Mouse (Mus musculus) megakaryocyte, embryonic 14.5 days (primary cell): ENCODE data around the gene Micu1. TPM values are rescaled to one million over a fixed set of nuclear protein-coding genes. Genes with fewer than 3 reads are reported as not detected.

Experiments
- H3K27me3 ChIP-seq: replicated peaks from 2 replicates; pipeline ENCODE3; 2012; ENCODE audit warnings: inconsistent platforms
- H3K36me3 ChIP-seq: replicated peaks from 2 replicates; pipeline ENCODE3; 2012; ENCODE audit warnings: low read length, inconsistent platforms, mixed read lengths
- H3K4me1 ChIP-seq: 2 replicates; pipeline ENCODE4 v1.6.1; 2012; ENCODE audit warnings: inconsistent platforms
- H3K4me3 ChIP-seq: replicated peaks from 2 replicates; pipeline ENCODE3; 2012; ENCODE audit warnings: moderate library complexity, mild to moderate bottlenecking, inconsistent platforms
- H3K9me3 ChIP-seq: 2 replicates; pipeline ENCODE4 v1.6.1; 2012; ENCODE audit warnings: inconsistent platforms
- FLI1 ChIP-seq: IDR thresholded peaks from 2 replicates; pipeline ENCODE4 v1.6.1; 2012; ENCODE audit warnings: low read length, inconsistent platforms, mixed read lengths
- GATA1 ChIP-seq: IDR thresholded peaks from 3 replicates; pipeline ENCODE4 v1.6.1; 2012; ENCODE audit warnings: mixed read lengths, low read length, inconsistent platforms, borderline replicate concordance
- polyA plus RNA-seq: library from polyadenylated mRNA; stranded (reverse); fragments of >175 nt; gene quantifications from 2 replicates; pipeline ENCODE4 v1.2.3, GENCODE M21; 2012; ENCODE audit warnings: low replicate concordance; ENCODE audit not compliant: insufficient read depth

Micu1 gene
- polyA plus RNA-seq, 1 experiment = 100 TPM

DNA sequence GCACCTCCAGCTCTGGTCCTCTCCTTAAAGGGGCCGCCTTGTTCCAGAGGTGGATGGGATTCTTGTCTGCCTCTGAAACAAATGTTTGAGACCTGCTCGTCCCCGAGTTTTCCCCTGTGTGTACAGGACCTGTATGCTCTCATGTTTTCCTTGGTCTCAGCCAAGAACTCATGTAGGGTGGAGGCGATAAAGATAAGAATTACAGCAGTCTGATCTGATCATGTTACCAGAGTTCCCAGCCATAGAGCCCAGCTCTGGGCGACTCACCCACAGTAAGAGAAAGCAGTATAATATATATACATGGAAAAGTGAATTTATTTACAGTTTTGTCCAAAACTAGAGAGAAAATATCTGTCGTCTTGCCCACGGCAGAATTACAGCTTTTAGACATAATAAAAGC lies 17.7 kb downstream of the Micu1 start:
- H3K27me3 ChIP-seq = no peaks in the 10 kb centered on the region
- peak overlapping the region; percentile 76 for H3K4me3 ChIP-seq
- peaks cover 87% of the 10 kb centered on the region for H3K36me3 ChIP-seq
- H3K4me1 ChIP-seq = peaks cover 94% of the 10 kb centered on the region
- TF ChIP-seq GATA1 (no peak), FLI1 (no peak)
- H3K9me3 ChIP-seq = no peaks in the 10 kb centered on the region

DNA sequence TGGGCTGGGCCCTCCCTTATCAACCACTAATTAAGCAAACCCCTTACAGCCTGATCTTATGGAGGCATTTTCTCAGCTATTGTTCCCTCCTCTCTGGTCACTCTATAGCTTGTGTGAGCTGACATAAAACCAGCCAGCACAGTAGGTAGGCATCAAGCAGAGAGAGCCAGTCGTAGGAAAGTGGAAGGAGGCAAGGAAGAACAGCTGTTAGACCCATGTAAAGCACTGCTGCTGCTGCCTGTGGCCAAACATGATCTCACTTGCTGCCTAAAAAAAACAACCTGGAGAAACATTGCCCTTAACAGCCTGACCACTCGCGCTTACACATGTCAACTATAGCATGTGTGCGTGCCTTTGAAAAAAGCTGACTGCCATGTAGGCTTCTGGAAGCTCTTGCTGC lies 19.3 kb downstream of the Micu1 start:
- no peak for TF ChIP-seq FLI1
- TF ChIP-seq GATA1 = no peak
- Histone ChIP-seq H3K9me3 (no peaks in the 10 kb centered on the region), H3K4me1 (peaks cover 99% of the 10 kb centered on the region), H3K27me3 (no peaks in the 10 kb centered on the region), H3K36me3 (peaks cover 90% of the 10 kb centered on the region), H3K4me3 (peak overlapping the region; percentile 51)

DNA sequence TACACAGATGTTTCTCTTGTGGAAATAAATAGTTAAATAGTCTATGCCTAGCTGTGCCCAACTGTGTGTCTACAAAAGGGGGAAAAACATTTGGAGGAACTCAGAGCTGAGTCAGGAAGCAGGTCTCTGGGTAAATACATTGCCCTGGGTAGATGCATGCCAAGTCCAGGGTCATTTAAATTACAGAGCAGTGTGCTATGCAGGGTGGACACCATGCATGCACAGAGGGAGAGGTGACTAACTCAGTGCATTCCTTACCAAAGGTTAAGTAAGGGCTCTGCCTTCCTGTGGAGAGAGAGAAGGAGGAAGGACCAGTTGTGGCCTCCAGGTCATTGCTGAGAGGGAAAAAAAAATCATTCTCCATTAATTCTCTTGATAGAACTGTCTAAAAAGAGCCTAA lies 22.4 kb downstream of the Micu1 start:
- TF ChIP-seq GATA1 (no peak), FLI1 (no peak)
- H3K36me3 ChIP-seq = peaks cover 90% of the 10 kb centered on the region
- H3K4me1 ChIP-seq = peaks cover 100% of the 10 kb centered on the region
- no peaks in the 10 kb centered on the region for H3K27me3 ChIP-seq
- H3K4me3 ChIP-seq = peak overlapping the region; percentile 74
- H3K9me3 ChIP-seq = no peaks in the 10 kb centered on the region

DNA sequence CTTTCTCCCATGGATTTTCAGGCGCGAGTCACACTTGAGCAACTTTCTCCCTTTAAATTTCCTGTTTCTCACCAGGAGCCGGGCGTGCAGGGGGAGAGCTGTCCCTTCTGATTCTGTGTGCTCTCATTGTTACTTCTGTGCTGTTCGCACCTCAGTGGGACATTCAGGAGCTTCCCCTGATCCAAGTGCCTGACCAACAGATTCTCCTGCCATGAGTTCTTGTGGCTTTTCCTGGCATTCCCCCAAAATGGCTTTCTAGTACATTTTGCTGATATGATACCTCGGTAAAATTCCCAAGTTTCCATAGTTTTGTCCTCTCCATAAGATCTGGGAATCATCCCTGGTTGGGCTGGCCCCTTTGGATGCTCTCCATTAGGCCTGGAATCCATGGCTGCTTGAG lies 25.0 kb downstream of the Micu1 start:
- TF ChIP-seq FLI1 (no peak), GATA1 (no peak)
- peaks cover 99% of the 10 kb centered on the region for H3K4me1 ChIP-seq

DNA sequence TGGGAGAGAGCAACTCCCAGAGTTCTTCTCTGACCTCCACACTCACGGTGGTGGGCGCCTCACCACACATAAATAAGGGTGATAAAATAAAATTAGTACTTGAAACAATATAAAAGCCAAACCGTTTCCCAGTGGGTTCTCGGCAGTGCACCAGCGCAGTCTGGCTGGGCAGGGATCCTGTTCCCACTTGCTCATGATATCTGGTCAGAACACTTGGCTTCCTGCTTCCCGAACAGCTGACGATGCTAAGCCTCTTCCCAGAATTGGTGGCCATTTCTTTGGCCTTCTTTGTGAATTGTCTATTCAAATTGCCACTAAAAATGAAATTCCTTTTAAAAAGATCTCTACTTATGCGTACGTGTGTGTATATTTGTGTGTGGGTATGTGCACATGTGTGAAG lies 27.0 kb downstream of the Micu1 start:
- peaks cover 98% of the 10 kb centered on the region for H3K36me3 ChIP-seq

More for the DNA sequence above, 25.0 kb downstream of the Micu1 start:
- Histone ChIP-seq H3K4me3 (no peak overlapping the region), H3K27me3 (no peaks in the 10 kb centered on the region), H3K9me3 (no peaks in the 10 kb centered on the region), H3K36me3 (peaks cover 93% of the 10 kb centered on the region)

DNA sequence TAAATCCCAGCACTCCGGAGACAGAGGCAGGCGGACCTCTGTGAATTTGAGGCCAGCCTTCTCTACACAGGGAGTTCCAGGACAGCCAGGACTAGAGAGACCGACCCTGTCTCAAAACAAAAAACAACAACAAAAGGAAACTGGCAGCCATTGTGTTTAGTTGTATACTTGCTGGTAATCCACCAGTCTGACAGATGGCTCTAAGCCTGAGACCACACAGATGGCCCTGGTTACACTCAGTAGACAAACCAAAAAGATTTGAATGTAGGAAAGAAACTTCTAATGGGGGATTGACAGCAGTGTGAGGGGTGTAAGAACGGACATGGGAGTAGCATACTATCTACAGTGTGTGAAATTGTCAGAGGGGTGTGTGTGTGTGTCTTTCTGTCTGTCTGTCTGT lies 27.6 kb downstream of the Micu1 start:
- Histone ChIP-seq H3K27me3 (no peaks in the 10 kb centered on the region), H3K36me3 (peaks cover 100% of the 10 kb centered on the region), H3K9me3 (no peaks in the 10 kb centered on the region), H3K4me3 (peak overlapping the region; percentile 18), H3K4me1 (peaks cover 99% of the 10 kb centered on the region)
- TF ChIP-seq FLI1 (no peak), GATA1 (no peak)

More for the DNA sequence above, 27.0 kb downstream of the Micu1 start:
- TF ChIP-seq FLI1 (no peak), GATA1 (no peak)
- peak overlapping the region; percentile 81 for H3K4me3 ChIP-seq
- no peaks in the 10 kb centered on the region for H3K27me3 ChIP-seq
- peaks cover 99% of the 10 kb centered on the region for H3K4me1 ChIP-seq
- no peaks in the 10 kb centered on the region for H3K9me3 ChIP-seq

DNA sequence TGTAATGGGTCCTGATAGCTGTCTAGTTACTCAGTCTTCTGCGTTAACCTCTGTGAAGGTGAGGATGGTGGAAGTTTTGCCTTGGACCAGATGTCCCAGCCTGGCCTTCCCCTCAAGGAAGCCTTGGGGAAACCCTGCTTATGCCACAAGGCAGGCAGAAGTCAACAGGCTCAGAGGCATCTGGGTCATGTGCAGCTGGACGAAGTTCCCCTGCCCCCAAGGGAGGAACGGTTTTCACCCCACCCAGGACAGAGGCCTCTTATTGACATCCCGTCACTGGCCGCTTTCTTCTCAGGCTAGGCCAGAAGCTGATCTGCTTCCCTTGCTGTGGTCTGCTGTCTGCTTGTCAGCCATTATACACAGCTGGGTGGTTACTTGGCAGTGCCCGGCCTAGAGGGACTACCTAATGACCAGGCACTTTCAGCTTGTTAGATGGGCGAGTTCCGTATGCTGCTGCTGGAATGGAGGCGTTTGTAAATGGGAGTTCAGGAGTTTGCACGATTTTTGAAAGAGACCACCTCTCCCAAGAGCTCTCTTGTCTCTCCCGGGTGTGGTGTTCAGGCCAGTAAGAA lies 33.8 kb downstream of the Micu1 start:
- no peak overlapping the region for H3K4me3 ChIP-seq
- peaks cover 81% of the 10 kb centered on the region for H3K4me1 ChIP-seq
- peaks cover 7% of the 10 kb centered on the region for H3K9me3 ChIP-seq
- no peaks in the 10 kb centered on the region for H3K27me3 ChIP-seq
- TF ChIP-seq FLI1 = no peak
- no peak for TF ChIP-seq GATA1
- H3K36me3 ChIP-seq = peaks cover 97% of the 10 kb centered on the region

DNA sequence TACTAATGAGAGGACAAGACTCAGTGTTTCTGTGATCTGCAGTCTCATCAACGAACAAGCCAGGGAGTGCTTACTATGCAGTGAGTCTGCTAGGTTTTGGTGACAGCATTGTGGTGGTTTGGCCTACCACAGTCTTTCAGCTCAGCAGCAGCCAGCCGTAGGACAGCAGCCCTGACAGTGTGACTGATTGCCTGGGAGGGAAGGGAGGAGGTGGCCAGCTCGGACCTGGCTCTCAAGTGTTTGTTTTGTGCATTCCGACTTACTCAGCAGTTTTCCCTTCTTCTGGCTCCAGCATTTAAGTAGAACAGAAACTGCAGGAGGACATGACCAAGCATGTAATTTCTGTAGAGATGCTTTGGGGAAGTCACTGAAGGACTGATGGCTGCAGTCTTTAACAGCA lies 39.2 kb downstream of the Micu1 start:
- Histone ChIP-seq H3K4me3 (peak overlapping the region; percentile 75), H3K36me3 (peaks cover 97% of the 10 kb centered on the region), H3K9me3 (peaks cover 15% of the 10 kb centered on the region), H3K27me3 (no peaks in the 10 kb centered on the region), H3K4me1 (peaks cover 49% of the 10 kb centered on the region)
- TF ChIP-seq FLI1 = no peak
- no peak for TF ChIP-seq GATA1

DNA sequence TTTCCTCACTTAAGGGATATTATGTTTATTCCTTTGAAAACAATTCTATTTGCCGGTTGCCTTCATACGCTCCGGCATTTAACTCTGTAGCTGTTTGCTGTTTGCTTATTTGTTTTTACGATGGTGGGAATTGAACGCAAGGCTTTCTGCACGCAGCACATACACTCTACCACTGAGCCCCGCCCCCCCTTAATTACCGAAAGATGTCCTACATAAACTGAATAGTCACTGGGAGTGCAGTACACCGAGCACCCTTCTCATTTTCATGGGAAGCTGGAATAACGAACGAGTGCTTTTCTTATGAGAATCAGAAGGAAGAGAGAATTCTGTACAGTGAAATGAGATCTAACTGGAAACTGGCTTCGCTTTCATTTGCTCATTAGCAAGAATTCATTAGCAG lies 41.1 kb downstream of the Micu1 start:
- Histone ChIP-seq H3K27me3 (no peaks in the 10 kb centered on the region), H3K36me3 (peaks cover 100% of the 10 kb centered on the region), H3K9me3 (peaks cover 15% of the 10 kb centered on the region), H3K4me1 (peaks cover 45% of the 10 kb centered on the region), H3K4me3 (no peak overlapping the region)
- no peak for TF ChIP-seq GATA1
- TF ChIP-seq FLI1 = no peak

DNA sequence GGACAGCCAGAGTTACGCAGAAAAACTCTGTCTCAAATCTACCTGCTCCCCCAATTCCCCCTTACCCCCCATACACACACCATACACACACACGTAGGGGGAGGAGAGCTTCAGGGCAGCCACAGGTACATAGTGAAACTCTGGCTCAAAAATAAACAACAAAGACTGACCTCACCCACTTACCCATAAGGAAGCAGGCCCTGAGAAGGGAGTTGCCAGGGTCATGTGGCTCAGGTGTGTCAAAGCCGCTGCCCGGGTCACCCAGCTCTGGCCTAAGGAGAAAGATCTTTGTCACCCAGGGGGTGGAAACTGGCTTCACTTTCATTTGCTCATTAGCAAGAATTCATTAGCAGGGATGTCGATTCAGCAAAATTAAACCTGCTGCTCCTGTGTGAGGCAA lies 41.7 kb downstream of the Micu1 start:
- TF ChIP-seq FLI1 = no peak
- TF ChIP-seq GATA1 = no peak
- Histone ChIP-seq H3K4me3 (no peak overlapping the region), H3K36me3 (peaks cover 100% of the 10 kb centered on the region), H3K27me3 (no peaks in the 10 kb centered on the region), H3K9me3 (peaks cover 15% of the 10 kb centered on the region), H3K4me1 (peaks cover 45% of the 10 kb centered on the region)

DNA sequence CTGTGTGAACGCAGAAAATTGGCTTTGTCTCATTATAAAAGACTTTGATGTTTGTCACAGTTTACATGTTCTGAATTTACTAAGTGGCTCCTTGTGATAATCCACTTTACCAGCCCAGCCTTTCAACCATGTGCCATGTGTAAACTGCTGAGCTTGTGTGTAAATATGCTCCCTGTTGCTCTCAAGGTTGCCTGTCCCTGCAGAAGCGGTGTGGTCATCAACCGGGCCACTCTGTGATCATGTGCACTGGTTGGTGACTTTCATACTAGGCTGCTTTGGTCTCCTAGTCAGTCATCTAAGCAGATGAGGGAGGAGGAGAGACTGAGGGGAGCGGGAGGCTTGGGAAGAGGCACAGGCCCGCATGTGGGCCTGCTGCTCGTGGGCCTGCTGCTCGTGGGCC lies 45.1 kb downstream of the Micu1 start:
- Histone ChIP-seq H3K9me3 (peaks cover 5% of the 10 kb centered on the region; the same call in 1 of the 2 replicates), H3K36me3 (peaks cover 99% of the 10 kb centered on the region), H3K4me3 (no peak overlapping the region), H3K4me1 (peaks cover 44% of the 10 kb centered on the region), H3K27me3 (no peaks in the 10 kb centered on the region)
- TF ChIP-seq GATA1 (no peak), FLI1 (no peak)

DNA sequence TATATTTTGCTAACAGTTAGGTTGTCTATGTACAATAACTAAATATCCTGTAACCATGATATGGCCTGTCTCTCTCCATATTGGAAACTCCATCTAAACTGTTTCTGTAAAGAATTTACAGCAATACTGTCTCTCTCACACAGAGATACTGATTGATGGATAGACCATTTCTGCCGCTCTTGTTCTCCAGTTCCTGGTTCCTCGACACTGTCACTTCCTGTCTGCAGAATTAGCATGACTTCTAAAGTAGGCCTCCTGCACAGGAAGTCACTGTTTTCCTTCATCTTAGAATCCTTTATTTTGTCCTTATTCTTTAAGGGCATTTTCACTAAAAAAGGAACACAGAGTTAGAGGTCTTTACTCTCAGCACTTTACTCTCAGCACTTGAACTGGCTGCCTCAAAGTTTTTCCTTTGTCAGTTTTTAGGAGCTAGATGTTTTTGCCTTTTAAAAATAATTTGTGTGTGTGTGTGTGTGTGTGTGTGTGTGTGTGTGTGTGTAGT lies 46.5 kb downstream of the Micu1 start:
- H3K36me3 ChIP-seq = peaks cover 99% of the 10 kb centered on the region
- TF ChIP-seq GATA1 (no peak), FLI1 (no peak)
- peaks cover 54% of the 10 kb centered on the region for H3K4me1 ChIP-seq

More for the DNA sequence above, 46.5 kb downstream of the Micu1 start:
- Histone ChIP-seq H3K9me3 (peaks cover 5% of the 10 kb centered on the region; the same call in 1 of the 2 replicates), H3K27me3 (no peaks in the 10 kb centered on the region), H3K4me3 (no peak overlapping the region)
